Mouse (Mus musculus) lung, postnatal 10 days (tissue): ENCODE results near the gene Hnrnpc.
A peak's percentile ranks its signal among the peaks of the same experiment; 100 is the strongest.

ENCODE experiments used
- DNase-seq: peaks from one replicate; pipeline ENCODE4 v3.0.0; 2021

Hnrnpc gene

DNA sequence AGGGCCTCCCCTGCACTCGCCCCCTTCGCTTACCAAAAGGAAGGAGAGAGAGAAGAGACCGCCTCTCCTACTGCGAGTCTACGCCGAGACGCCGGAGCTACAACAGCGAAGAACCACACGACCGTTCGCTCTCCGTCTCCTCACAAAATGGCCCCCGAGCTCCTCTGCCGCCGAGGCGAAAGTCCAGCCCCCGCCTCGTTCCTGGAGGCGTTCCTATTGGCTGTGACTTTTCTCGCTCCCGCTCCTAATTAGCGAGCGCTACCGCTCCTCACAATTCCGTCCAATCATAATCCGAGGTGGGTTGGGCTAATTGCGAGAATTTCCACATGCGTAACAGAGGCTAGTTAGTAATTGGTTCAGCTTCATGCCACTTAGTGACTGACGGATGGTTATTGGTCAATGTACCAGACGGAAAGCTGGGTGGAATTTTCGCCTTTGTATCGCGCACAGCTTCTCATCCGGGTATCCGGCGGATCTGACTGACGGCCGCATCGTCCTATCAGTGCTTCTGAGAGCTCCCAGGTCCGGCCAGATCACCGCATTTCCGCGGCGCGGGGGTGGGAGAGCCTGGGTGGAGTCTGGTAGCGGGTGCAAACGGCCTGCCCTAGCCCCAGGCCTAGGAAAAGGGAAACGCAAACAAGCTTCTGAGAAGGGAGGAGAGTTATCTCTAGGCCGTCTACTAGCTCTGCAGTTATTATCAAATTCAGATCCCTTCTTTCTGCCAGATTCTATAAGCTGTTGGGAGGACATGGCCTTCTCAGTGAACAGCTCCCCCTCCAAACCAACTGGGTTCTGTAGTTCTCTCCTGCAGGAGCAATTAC, at the start of gene Hnrnpc:
Hnrnpc (minus strand) TSS at position 173 of the 821 bp plus-strand sequence.
- peak; percentile 100 for DNase-seq

DNA sequence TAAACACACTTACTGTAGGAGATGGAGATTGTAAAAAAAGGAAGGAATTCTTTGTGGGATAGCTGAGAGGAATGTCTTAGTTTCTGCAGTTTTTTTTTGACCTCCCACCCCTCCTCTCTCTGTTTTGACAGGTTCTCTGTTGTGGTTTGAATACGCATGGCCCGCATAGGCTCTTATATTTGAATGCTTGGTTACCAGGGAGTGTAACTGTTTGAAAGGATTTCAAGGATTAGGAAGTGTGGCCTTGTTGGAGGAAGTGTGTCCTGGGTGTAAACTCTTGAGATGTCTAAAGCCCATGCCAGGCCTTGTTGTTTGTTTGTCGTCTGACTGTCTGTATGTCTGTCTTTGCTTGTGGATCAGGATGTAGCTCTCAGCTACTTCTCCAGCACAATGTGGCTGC, 48.8 kb upstream of the Hnrnpc start:
- DNase-seq, result no peak

DNA sequence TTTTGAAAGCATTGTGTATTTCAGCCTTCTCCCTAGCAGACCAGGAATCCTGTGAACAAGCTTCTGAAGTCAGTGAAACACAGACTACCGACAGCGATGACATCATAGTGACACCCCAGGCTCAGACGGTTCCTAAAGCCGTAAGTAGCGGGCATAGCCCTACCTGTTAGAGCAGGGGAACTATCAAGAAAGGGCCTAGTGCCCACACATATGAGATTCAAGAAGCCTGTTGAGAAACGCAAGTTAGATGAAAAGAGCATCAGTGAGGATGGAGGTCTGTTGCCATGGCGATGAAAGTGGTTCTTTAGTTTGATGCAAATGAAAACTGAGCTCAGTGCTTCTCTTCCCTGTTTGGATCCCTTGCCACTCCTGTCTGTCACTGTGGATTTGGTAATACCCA, 48.4 kb upstream of the Hnrnpc start:
- no peak for DNase-seq

DNA sequence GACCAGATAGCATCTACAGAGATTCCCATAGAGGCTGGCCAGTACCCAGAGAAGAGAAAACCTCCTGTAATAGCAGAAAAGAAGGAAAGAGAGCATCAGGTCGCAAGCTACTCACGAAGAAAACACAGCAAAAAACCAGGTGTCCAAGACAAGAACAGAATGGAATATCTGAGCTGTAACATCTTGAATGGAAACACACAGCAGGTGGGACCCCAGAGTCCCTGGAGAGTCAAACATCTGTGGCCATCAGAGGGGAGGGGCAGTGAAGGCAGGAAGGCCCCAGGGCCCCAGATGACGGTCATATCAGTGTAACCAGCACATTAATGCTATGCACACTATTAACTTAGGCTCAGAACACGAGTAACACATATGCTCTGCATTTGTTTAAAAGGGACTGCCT, 46.1 kb upstream of the Hnrnpc start:
- no peak for DNase-seq

DNA sequence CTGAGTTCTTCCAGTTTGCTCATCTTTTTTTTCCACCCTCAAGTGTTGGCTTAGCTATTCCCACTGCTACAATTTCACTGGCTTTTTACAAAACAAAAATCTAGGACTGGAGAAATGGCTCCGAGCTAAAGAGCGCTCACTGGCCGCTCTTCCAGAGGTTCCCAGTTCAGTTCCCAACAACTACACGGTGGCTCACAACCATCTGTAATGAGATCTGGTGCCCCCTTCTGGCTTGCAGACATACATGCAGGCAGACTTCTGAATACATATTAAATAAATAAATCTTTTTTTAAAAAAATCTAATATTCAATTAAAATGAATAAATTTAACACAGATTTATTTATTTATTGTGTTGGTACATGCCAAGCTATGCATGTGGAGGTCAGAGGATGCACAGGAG, 42.7 kb upstream of the Hnrnpc start:
- DNase-seq, result peak; percentile 19

DNA sequence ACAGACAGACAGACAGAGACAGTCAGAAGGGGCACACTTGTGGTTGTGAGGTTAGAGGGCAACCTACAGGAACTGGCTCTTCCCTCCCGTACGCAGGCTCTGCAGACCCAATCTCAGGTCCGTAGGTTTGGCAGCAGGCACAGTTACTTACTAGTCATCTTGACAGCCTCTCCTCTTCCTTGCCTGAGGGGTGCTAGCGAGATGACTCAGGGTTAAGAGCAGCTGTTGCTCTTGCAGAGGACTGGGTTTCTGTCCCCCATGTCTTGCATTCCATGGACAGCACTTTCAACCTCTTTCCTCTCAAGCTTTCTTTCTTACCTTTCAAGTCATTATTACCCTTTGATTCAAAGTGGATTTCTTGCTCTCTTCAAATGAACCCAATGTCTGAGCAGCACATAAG, 40.3 kb upstream of the Hnrnpc start:
- DNase-seq, result no peak

DNA sequence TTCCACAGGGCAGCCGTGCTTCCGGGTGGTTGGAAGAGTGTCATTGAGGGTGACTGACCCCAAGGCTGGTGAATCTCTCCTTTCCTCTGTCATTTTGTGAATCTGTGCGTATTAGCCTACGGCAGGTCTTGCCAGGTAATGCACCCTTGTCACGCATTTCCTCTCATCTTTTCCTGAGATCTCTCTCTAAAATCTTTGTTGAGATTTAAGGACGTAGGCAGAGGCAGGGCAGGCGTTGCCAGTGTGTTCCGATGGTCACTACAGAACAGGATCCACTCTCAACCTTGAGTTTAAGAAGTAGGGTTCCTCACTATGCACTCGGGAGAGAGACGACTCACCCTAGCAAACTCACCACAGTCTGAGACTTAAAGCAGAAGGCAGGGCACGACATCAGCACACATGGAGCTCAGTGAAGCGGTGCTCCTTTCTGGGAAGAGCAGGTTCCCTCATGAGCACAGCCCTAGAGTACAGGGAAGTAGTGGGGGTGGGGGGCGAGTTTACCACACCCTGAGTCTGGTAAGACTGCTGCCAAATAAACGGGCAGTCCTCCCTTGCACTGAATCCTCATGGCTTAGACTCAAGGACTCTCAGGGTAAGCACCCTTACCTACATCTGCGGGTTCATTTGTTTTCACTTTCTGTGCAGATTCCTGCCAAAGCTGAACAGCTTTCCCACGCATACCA, 37.8 kb upstream of the Hnrnpc start:
- DNase-seq, result peak; percentile 24

DNA sequence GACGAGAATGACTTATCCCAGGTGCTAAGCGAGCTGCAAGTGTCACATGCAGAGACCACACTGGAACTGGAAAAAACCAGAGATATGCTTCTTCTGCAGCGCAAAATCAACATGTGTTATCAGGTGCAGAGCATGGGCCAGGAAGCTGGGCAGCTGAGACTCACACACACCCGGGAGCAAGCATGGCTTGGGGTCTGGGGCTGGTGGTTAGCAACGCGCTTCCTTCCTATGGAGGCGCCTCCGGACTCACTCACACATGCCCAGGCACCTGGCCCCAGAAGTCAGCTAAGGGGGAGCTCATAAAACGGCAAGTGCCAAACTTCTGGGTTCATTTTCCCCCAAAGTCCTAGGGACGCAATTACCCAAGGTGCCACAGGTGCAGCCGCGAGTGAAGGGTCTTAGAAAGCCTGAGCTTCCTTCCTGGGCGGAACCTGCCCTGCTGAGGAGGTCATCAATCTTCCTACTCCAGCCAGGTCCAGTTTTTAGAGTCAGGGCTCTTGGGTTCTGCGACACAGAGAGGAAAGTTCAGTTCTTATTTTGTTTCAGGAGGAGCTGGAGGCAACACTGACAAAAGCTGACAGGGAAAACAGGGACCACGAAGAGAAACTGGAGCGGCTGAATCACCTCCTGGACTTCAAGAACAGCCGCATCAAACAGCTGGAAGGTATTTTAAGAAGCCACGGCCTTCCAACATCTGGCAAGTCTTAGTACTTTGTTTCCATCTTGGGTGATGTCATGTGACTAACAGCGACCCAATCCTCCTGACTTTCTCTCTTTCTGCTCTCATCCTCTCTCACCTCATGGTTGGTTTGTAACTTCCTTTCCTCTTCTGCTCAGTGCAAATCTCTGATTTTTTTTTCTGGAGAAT, 37.0 kb upstream of the Hnrnpc start:
- DNase-seq, result no peak

DNA sequence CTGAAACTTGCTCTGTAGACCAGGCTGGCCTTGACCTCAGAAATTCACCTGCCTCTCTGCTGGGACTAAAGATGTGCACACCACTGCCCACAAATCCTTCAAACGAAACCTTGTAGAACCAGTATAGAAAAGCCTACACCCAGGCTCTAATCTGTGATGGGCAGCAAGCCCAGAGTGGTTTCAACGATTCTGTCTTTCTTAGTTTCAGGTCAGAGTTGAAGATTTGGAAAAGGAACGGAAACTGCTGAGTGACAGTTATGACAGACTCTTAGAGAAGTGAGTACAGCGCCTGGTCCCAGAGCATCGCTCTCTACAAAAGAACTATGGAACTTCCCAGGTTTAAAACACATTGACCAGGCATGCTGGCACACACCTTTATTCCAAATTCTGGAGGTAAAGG, 29.8 kb upstream of the Hnrnpc start:
- DNase-seq, result no peak

DNA sequence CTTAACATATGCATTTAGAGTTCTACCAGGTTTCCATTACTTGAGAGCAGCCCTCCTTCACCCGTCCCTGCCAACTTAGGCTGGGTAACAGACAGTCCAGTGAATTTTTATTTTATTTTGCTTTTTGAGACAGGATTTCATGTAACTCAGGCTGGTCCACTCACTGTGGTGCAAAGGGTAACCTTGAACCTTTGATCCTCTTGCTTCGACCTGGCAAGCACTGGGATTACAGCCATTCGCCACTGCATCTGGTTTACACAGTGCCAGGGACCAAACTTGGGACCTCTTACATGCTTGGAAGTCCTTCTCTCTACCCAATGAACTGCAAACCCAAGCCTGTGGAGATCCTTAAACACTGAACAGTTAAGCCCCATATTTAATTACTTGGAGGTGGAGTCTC, 20.8 kb upstream of the Hnrnpc start:
- no peak for DNase-seq

DNA sequence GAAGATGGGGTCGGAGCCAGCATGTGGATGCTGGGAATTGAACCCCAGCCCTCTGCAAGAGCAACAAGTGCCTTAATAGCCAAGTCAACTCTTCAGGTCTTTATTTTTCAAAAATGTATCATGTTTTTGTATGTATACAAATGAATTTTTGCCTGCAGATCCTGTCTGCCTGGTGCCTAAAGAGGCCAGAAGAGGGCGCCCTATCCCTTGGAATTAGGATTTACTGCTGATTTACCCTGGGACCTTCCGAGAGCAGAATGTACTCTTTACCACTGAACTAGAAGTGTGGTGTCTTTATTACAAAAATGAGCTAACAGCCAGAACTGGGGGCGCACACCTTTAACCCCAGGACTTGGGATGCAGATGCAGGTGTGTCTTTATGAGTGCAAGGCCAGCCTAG, 20.1 kb upstream of the Hnrnpc start:
- DNase-seq, result peak; percentile 78

DNA sequence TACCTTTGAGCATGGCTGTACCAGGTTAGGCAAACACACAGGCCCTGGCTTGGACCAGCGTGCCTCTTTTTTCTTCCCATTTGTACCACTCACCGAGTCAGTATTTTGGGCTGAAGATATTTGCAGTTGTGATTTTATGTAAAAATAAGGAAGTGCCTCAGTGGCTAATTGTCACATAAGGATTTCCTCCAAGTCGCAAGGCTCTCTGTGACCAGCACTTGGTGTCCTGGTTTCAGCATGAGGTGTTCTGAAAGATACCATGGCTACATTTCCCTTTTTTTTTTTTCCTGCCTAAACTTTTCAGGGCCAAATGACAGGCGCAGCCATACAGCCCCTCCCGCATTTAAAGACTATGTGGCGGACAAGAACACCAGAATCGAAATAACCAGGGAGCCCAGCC, 16.3 kb upstream of the Hnrnpc start:
- no peak for DNase-seq

DNA sequence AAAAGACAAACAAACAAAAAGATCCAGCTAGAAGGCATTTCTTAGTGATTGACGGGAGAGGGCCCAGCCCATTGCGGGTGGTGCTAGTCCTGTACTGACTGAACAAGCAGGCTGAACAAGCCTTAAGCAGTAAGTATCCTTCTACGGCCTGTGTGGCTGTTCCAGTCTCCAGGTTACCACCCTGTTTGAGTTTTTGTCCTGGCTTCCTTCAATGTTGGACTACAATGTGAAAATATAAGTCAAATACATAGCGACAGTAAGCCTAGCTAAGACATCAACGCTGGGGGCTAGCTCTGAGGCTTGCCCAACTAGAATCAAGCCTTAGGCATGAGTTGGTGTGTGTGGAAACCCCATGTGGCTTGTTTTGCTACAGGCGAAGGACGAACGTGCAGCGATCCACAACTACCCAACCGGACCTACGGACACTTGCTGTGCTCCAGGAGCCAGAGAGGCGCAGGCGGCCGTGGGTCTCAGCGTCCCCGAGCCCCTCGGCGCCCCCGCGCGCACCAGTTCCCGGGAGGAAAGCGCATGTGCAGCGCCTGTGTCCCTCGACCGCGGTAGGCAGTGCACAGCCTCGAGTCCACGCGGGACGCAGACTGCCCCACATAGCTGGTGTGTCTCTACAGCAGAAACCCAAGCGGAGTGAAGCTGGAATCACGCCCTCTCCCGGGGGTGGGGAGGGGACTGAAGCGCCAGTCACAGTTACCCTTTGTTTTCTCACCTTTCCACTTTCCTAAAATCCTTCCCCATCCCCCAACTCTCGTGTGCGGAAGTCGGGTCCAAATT, 15.2 kb upstream of the Hnrnpc start:
- peak; percentile 65 for DNase-seq

DNA sequence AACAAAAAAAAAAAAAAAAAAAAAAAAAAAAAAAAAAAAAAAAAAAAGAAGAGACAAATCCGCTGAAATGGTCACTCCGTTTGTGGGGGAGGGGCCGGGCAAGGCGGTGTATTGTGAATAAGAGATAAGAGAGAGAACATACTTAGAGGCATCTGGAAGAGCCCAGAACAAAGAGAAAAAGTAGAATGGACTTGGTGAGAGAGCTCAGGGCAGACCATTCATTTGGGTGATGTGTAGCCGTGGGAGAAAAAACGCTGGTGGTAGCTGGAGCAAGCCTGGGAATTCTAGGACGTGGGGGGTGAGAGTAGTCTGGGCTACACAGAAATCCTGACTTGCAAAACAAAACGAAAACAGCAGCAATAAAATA, 14.6 kb upstream of the Hnrnpc start:
- no peak for DNase-seq

DNA sequence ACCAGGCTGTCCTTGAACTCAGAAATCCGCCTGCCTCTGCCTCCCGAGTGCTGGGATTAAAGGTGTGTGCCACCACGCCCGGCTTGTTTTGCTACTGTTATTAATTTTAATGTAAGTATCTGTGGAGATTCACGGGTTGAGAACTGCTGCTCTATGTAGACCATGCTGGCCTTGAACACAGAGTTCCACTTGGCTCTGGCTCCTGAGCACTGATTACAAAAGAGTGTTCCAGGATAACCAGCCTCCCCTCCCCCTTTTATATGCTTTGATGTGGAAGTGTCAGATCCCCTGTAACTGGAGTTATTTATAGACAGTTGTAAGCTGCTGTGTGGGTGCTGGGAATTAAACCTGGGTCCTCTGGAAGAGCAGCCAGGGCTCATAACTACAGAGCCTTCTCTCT, 13.4 kb upstream of the Hnrnpc start:
- DNase-seq, result no peak

DNA sequence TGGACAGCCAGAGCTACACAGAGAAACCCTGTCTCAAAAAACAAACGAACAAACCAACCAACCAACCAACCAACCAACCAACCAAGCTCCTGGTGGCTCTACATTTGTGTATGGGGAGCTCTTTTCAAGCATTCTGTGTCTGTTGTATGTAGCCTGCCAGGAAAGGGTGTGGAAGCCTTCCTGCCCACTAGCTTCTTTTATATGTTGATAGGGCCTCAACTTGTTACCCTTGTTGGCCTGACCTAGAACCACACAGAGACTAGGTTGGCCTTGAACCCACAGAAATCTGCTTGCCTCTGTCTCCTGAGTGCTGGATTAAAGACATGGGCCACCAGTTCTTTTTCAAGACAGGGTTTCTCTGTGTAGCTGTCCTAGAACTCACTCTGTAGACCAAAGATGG, 10.3 kb upstream of the Hnrnpc start:
- DNase-seq, result no peak

DNA sequence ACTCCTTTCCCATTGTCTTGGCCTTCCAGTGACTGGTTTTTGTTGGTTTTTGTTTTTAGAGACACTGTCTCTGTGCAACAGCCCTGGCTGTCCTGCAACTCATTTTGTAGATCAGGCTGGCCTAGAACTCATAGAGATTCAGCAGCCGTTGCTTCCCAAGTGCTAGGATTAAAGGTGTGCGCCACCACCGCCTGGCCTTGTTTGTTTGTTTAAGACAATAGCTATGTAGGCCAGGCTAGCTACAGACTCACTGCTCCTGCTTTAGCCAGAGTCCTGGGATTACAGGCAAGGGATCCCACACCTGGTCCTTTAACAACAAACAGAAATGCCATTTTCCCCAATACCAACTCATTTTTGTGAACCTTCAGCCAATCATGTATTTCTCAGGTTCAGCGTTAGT, 6.5 kb upstream of the Hnrnpc start, which contains the start of gene Rpgrip1:
Rpgrip1 (plus strand) TSS at position 359 of the 400 bp plus-strand sequence.
- DNase-seq, result no peak

DNA sequence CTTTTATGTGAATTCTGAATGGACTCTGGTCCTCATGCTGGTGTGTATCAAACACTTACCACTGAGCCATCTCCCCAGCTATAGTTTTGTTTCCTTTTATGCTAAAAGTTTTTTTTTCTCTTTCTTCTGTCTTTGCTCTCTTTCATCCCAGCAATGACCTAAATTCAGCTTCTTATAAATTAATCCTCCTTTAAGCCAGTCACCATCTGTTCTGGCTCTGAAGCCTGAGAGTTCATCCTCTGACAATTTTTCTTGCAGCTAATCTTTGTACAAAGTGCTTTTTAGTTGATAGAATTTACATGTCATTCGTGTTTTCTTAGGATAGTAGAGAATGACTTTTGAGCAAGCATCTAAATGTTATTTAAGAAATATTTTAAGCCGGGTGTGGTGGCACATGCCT, 4.2 kb upstream of the Hnrnpc start:
- no peak for DNase-seq

DNA sequence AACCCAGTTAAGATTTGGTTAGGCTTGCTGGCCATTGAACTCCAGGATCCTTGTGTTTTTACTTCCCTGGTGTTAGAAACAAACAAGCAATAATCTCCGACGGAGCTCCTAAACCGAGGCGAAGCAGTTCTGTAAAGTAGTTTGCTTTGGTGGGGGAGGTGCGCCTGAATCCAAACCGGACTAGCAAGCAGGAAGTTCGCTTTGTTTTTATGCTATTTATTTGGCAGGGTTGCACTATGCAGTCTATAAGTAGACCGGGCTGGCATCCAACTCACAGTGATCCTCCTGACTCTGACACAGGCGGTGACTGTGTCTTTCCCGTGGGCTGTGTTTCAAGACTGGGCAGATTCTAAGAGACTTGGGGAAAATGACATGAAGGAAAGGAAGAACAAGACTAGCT, 2.9 kb upstream of the Hnrnpc start:
- DNase-seq, result peak; percentile 82

DNA sequence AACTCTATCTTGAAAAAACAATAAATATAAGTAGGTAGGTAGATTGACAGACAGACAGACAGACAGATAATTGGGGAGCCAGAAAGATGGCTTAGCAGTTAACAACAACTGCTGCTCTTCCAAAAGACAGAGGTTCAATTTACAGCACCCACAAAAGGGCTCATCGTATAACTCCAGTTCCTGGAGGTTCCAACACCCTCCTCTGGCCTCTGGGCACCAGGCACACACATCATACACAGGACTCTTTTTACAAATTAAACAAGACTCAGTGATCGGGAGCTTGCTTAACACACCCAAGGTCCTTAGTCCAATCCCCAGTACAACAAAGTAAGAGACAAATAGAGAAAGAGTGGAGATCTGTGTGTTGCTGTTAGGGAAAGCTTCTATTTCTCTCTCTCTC, 1.5 kb upstream of the Hnrnpc start:
- DNase-seq, result no peak

DNA sequence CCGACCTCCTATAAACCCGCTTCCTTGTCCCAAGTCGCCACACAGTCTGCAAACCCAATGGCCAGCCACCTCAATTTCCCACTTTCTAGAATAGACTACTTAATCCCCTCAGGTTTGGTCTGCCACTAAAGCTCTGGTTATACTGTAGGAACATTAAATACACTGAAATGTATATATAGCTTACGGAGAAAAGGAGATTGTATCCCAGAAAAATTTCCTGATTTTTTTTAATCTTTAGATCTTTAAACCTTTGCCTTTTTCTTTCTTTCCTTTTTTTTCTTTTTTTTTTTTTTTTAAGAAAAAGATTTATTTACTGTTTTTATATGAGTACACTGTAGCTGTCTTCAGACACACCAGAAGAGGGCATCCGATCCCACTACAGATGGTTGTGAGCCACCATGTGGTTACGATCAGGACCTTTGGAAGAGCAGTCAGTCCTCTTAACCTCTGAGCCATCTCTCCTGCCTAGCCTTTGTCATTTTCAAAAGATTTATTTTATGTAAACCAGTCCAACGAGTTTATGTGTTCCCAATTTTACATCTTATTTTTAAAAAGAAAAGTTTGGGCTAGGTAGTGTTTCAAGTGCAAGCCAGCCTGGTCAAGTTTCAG, 953 bp upstream of the Hnrnpc start:
- DNase-seq, result no peak

DNA sequence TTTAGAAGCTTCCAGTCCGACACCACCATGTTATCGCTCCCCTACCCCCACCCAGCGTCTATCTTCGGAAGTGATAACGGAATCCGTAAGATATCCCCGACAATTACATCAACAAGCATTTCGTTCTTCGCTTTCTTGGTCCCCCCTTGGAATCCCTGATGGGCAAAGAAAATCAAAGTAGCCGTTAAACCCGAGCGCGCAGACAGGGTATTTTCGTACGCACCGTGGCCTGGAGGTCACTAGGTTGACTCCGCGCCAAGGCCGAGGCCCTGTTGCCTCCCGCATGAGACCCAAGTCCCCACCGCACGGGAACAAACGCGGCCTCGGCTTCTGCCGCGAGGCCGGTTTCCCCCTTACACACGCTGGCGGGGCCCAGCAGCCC, 363 bp downstream of the Hnrnpc start:
- DNase-seq, result no peak
